Mouse (Mus musculus) CD4-positive, CD25-positive, alpha-beta regulatory T cell, adult 9 weeks (primary cell): ENCODE results near the gene Ap3b1. TPM values are rescaled to one million over a fixed set of nuclear protein-coding genes. Genes with fewer than 3 reads are reported as not detected.

Source experiments
- polyA plus RNA-seq: library from polyadenylated mRNA; unstranded; fragments of 100-300 nt; shearing (Covaris generic); gene quantifications from one replicate; pipeline ENCODE4 v1.2.1, GENCODE M21; 2017

The Ap3b1 gene
- polyA plus RNA-seq = 99.2 TPM

DNA sequence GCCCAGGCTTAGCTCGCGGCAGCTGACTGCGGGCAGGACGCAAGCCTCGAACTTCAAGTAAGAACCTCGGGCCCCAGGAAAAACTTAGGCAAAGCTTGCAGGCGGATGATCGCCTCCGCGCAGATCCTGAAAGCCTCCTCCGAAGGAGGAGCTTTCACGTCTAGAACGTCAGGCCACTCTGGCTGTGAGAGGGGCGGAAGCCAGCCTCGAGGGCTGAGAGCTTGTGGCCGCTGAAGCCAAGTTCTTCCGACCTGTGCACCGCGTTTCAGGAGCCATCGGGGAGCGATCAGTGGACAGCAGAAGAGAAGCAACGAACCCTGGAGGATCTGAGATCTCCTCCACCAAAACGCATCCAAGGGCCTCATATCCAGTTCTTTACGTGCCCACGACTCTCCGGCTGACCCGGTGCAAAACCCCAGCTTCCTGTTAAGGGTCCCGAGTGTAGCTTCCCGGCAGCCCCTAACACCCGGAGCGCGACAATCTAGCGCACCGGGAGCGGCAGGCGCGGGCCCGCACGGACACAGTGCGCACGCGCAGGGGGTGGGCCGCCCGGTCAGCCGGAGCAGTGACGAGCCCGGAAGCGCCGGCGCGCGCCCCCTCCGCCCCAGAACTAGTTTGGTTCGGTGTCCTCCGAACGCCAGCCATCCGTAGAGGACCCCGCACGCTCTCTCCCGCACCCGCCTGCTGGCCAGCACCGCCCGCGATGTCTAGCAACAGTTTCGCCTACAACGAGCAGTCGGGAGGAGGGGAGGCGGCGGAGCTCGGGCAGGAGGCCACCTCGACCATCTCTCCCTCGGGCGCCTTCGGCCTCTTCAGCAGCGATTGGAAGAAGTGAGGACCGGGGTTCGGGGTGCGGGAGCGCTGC lies at the start of gene Ap3b1:
Ap3b1 (plus strand) TSS at position 560 of the 865 bp plus-strand sequence.

Other genes with a start within 250 kb of the Ap3b1 start
- gene Scamp1, start 73.1 kb upstream of the Ap3b1 start, polyA plus RNA-seq = 6.0 TPM